Mouse (Mus musculus) Patski (cell line): ENCODE data around the gene Aaas. TPM values are rescaled to one million over a fixed set of nuclear protein-coding genes. Genes with fewer than 3 reads are reported as not detected.

ENCODE experiments used
- ATAC-seq: fragments of 100-300 bp; one replicate; pipeline ENCODE4 v1.8.0; 2021
- CTCF ChIA-PET: fragments of 350-600 bp; sonication (Branson Sonifier 250); formaldehyde crosslinking; loops from one replicate; lab custom pipeline; 2022; ENCODE audit warnings: inconsistent platforms; lab: Charles Lee
- POLR2A ChIA-PET: fragments of 350-600 bp; sonication (Branson Sonifier 250); formaldehyde crosslinking; loops from one replicate; lab custom pipeline; 2022; ENCODE audit warnings: antibody characterized with exemption, inconsistent platforms; lab: Charles Lee
- DNase-seq: peaks from one replicate; pipeline ENCODE4 v3.0.0-alpha.2; 2011; ENCODE audit warnings: low read depth, low spot score
- H3K27me3 ChIP-seq: fragments of 371-371 bp; one replicate; pipeline ENCODE4 v1.5.1; 2021
- CTCF ChIP-seq: fragments of 100-300 bp; IDR thresholded peaks from one replicate; pipeline ENCODE4 v1.5.1; 2021
- in situ Hi-C: fragments of 300-500 bp; cut with MboI; formaldehyde crosslinking; loops from 3 replicates; pipeline ENCODE4 v1.11.1; 2018; ENCODE audit warnings: low pct_unique_long_range_greater_than_20kb, mixed read lengths
- polyA plus RNA-seq: library from polyadenylated mRNA; unstranded; gene quantifications from one replicate; pipeline ENCODE4 v1.2.3, GENCODE M21; 2021

Aaas gene
- polyA plus RNA-seq, 1 experiment from 2014 or later = 43.3 TPM

DNA sequence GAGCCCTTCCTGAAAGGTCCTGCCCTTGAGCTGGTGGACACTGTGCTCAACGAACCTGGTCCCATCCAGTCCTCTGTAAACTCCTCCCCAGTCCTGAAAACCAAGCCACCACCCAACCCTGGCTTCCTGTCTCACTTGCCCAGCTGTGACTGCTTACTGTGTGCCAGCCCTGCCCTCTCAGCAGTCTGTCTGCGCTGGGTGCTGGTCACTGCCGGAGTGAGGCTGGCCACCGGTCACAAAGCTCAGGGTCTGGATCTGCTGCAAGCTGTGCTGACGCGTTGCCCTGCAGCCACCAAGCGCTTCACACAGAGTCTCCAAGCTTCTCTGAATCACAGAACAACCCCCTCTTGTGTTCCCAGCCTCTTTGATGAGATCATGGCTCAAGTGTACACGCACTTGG is 35.3 kb downstream of the Aaas start:
- H3K27me3 ChIP-seq = no peaks in the 10 kb centered on the region
- in situ Hi-C loops = no loop called here
- no peak for TF ChIP-seq CTCF
- ChIA-PET CTCF (interaction anchor here (1.4 to 2.9 kb wide), 6 partner anchors 9 to 74 kb away, joined by 3 to 12 read pairs (median 7); partner anchors contain the start of gene Pfdn5), POLR2A (interaction anchor here (0.6 to 1.1 kb wide), 2 partner anchors 11 to 119 kb away, joined by 6 read pairs; no protein-coding TSS in a partner anchor)
- DNase-seq (no peak), ATAC-seq (no peak)

- ChIA-PET POLR2A (no interaction called here), CTCF (no interaction called here)
- no peak for DNase-seq
- no peak for TF ChIP-seq CTCF
- no peak for ATAC-seq
- no peaks in the 10 kb centered on the region for H3K27me3 ChIP-seq
- in situ Hi-C loops = no loop called here
Observed at GRCm38 (mm10) chr15:102311489-102311888, 39.1 kb downstream of the Aaas start.

- DNase-seq = no peak
- ChIA-PET CTCF (no interaction called here), POLR2A (no interaction called here)
- no peaks in the 10 kb centered on the region for H3K27me3 ChIP-seq
- no peak for ATAC-seq
- in situ Hi-C loops = no loop called here
- TF ChIP-seq CTCF = no peak
Observed at GRCm38 (mm10) chr15:102310074-102310845, 40.3 kb downstream of the Aaas start.

DNA sequence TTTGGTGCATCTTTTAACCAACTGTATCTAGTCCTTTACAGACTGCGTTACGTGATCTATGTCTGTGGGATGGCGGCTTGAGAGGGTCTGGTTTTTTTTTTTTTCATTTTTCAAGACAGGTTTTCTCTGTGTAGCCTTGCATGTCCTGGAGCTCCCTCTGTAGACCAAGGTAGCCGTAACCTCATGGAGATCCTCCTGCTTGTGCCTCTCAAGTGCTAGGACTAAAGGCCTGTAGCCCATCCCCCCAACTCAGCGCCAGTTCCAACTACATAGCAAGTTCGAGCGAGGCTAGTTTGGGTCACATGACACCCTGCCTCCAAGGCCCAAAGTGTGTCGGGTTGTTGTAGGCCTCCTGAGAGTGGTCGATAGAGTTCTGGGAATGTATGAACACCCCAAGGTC is 41.9 kb downstream of the Aaas start:
- POLR2A ChIA-PET = no interaction called here
- in situ Hi-C loops = no loop called here
- ATAC-seq = no peak

GRCm38 (mm10) chr15:102302542-102302941 is 48.0 kb downstream of the Aaas start:
- ChIA-PET CTCF (interaction anchor here (2.1 kb wide), 1 partner anchor 13 kb away, joined by 7 read pairs; no protein-coding TSS in a partner anchor), POLR2A (no interaction called here)
- no peaks in the 10 kb centered on the region for H3K27me3 ChIP-seq
- in situ Hi-C loops = no loop called here
- ATAC-seq = no peak
- DNase-seq = no peak
- TF ChIP-seq CTCF = no peak

More for the DNA sequence above, 41.9 kb downstream of the Aaas start:
- no peaks in the 10 kb centered on the region for H3K27me3 ChIP-seq
- no peak for TF ChIP-seq CTCF
- CTCF ChIA-PET = interaction anchor here (1.2 kb wide), 1 partner anchor 12 kb away, joined by 3 read pairs; no protein-coding TSS in a partner anchor
- DNase-seq = no peak

DNA sequence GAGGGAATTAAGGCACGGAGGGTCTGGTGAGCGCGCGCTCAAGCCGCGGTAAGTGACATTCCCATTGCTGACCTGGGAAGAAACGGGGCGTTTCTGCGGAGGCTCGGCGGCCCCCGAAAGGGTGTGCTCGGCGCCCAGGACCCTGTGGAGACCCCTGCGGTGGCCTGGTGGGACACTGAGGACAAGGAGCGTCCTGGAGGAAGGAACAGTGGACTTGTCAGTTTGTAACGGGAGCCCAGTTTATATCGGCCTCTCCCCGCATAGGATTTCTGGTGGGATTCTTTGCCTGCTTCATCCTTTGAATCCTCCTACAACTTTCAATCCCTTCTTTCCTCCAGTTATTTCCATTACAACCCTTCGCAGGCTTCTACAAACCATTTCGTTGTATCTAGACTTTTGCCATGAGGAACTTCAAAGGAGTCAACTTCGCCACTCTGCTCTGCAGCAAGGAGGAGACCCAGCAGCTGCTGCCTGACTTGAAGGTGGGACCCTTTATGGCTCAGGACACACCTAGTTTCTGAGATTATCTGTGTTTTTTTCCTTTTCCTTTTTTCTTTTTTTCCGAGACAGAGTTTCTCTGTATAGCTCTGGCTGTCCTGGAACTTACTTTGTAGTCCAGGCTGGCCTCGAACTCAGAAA is 54.1 kb downstream of the Aaas start:
- ATAC-seq = no peak
- POLR2A ChIA-PET = interaction anchor here (0.6 kb wide), 1 partner anchor 25 kb away, joined by 3 read pairs; no protein-coding TSS in a partner anchor

GRCm38 (mm10) chr15:102295633-102296367 is 54.8 kb downstream of the Aaas start, which contains the start of gene Espl1:
TSS of gene Espl1 (plus strand) at chr15:102296266.
- ATAC-seq = peak; percentile 67
- in situ Hi-C loops = no loop called here
- DNase-seq = peak; percentile 48
- no peak for TF ChIP-seq CTCF
- CTCF ChIA-PET = no interaction called here
- no peaks in the 10 kb centered on the region for H3K27me3 ChIP-seq
- POLR2A ChIA-PET = interaction anchor here (0.6 to 1.6 kb wide), 2 partner anchors 17 to 26 kb away, joined by 3 read pairs; no protein-coding TSS in a partner anchor

More for the DNA sequence above, 54.1 kb downstream of the Aaas start:
- in situ Hi-C loops = no loop called here
- no peaks in the 10 kb centered on the region for H3K27me3 ChIP-seq
- no peak for DNase-seq
- no peak for TF ChIP-seq CTCF
- CTCF ChIA-PET = interaction anchor here (3.1 kb wide), 1 partner anchor 19 kb away, joined by 9 read pairs; no protein-coding TSS in a partner anchor

Other genes with a start within 250 kb of the Aaas start
- 47.4 TPM for gene Spryd3, start 214.5 kb downstream of the Aaas start, polyA plus RNA-seq
- 0.05 TPM for gene Igfbp6, start 206.4 kb downstream of the Aaas start, polyA plus RNA-seq
- 0.13 TPM for gene Soat2, start 200.2 kb downstream of the Aaas start, polyA plus RNA-seq
- gene Zfp740, start 147.5 kb downstream of the Aaas start, polyA plus RNA-seq = 96.4 TPM
- gene Csad, start 146.0 kb downstream of the Aaas start, polyA plus RNA-seq = 79.6 TPM
- gene Itgb7, start 118.8 kb downstream of the Aaas start, polyA plus RNA-seq = 0.35 TPM
- 32.0 TPM for gene Rarg, start 93.3 kb downstream of the Aaas start, polyA plus RNA-seq
- gene Gm9918, start 80.2 kb downstream of the Aaas start, polyA plus RNA-seq = 0.03 TPM
- gene Mfsd5, start 71.3 kb downstream of the Aaas start, polyA plus RNA-seq = 47.4 TPM
- 21.8 TPM for gene Espl1, start 54.5 kb downstream of the Aaas start, polyA plus RNA-seq
- 642 TPM for gene Pfdn5, start 24.7 kb downstream of the Aaas start, polyA plus RNA-seq
- gene Myg1, start 19.1 kb downstream of the Aaas start, polyA plus RNA-seq = 87.1 TPM
- gene Sp7, start 16.4 kb upstream of the Aaas start, polyA plus RNA-seq = not detected
- gene Sp1, start 55.4 kb upstream of the Aaas start, polyA plus RNA-seq = 30.6 TPM
- gene Amhr2, start 94.6 kb upstream of the Aaas start, polyA plus RNA-seq = not detected
- 167 TPM for gene Prr13, start 108.3 kb upstream of the Aaas start, polyA plus RNA-seq
- 801 TPM for gene Pcbp2, start 119.8 kb upstream of the Aaas start, polyA plus RNA-seq
- gene Gm10337, start 153.0 kb upstream of the Aaas start, polyA plus RNA-seq = 3.6 TPM
- gene Map3k12, start 166.3 kb upstream of the Aaas start, polyA plus RNA-seq = 41.5 TPM
- 51.1 TPM for gene Tarbp2, start 167.4 kb upstream of the Aaas start, polyA plus RNA-seq
- gene Npff, start 174.2 kb upstream of the Aaas start, polyA plus RNA-seq = 0.83 TPM